Mouse (Mus musculus): ENCODE data around the gene Nefh.

DNA sequence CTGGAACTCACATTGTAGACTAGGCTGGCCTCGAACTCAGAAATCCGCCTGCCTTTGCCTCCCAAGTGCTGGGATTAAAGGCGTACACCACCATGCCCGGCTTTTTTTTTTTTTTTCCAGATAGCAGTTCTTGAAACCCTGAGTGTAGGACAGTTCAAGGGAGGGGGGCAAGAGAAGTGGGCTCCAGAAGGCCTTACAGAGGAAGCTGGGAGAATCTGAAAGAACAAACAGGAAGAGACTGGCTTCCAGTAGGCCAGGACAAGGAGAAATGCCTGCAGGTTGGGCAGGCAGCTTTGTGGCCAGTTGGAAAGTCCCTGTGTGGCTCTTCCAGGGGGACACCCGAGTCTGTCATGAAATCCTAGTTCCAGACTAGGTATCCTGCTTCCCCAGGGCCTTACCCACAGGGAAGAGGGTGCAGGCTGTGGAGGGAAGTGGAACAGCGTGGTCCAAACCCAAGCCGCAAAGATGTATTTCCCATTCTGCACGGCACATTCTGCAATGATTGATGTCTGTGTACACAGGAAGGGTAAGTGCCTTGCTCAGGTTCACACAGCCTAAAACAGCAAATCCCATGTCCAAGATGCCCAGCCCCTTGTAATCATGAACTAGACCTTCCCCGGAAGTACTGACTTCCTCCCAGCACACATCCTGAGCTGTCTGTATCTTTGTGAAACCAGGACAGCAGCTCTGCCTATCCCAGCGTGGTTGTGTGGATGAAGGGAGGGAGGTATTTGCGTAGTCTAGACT, 26.7 kb upstream of the Nefh start:
- no peak for TF ChIP-seq POLR2A (IDR thresholded peaks at IDR 0.05; ENCODE audit: insufficient read depth, low read length)
- TF ChIP-seq CTCF (IDR thresholded peaks at IDR 0.05; ENCODE audit: low read depth, low read length) = no peak
- no peak for TF ChIP-seq EP300 (IDR thresholded peaks at IDR 0.05; ENCODE audit: insufficient read depth, low read depth, low read length)
